Mouse (Mus musculus): ENCODE data around the gene Stk32b.

The Stk32b gene

GRCm38 (mm10) chr5:37664962-37665361 lies 52.0 kb downstream of the Stk32b start:
- DNase-seq (ENCODE audit: extremely low spot score): no peak

GRCm38 (mm10) chr5:37659177-37659576 lies 57.8 kb downstream of the Stk32b start:
- DNase-seq (ENCODE audit: extremely low spot score): no peak

- DNase-seq (ENCODE audit: extremely low spot score): no peak
These were observed 59.2 kb downstream of the Stk32b start for GRCm38 (mm10) chr5:37657741-37658140.

GRCm38 (mm10) chr5:37655208-37655607 lies 61.8 kb downstream of the Stk32b start:
- no peak for DNase-seq (ENCODE audit: extremely low spot score)

- no peak for DNase-seq (ENCODE audit: extremely low spot score)
These were observed 66.2 kb downstream of the Stk32b start for GRCm38 (mm10) chr5:37650681-37651211.

GRCm38 (mm10) chr5:37650089-37650601 lies 66.8 kb downstream of the Stk32b start:
- no peak for DNase-seq (ENCODE audit: extremely low spot score)

- no peak for DNase-seq (ENCODE audit: extremely low spot score)
These were observed 72.9 kb downstream of the Stk32b start for GRCm38 (mm10) chr5:37644082-37644481.

- no peak for DNase-seq (ENCODE audit: extremely low spot score)
These were observed 74.5 kb downstream of the Stk32b start for GRCm38 (mm10) chr5:37642486-37642885.

- DNase-seq (ENCODE audit: extremely low spot score): no peak
These were observed 82.2 kb downstream of the Stk32b start for GRCm38 (mm10) chr5:37634791-37635190.

- no peak for DNase-seq (ENCODE audit: extremely low spot score)
These were observed 89.4 kb downstream of the Stk32b start for GRCm38 (mm10) chr5:37627437-37628163.

GRCm38 (mm10) chr5:37611874-37612273 lies 105.1 kb downstream of the Stk32b start:
- no peak for DNase-seq (ENCODE audit: extremely low spot score)

- DNase-seq (ENCODE audit: extremely low spot score): no peak
These were observed 117.4 kb downstream of the Stk32b start for GRCm38 (mm10) chr5:37599566-37599965.

GRCm38 (mm10) chr5:37598271-37598670 lies 118.7 kb downstream of the Stk32b start:
- no peak for DNase-seq (ENCODE audit: extremely low spot score)

- no peak for DNase-seq (ENCODE audit: extremely low spot score)
These were observed 124.6 kb downstream of the Stk32b start for GRCm38 (mm10) chr5:37592411-37592810.

- no peak for DNase-seq (ENCODE audit: extremely low spot score)
These were observed 129.1 kb downstream of the Stk32b start for GRCm38 (mm10) chr5:37587861-37588260.

GRCm38 (mm10) chr5:37586071-37586470 lies 130.9 kb downstream of the Stk32b start:
- DNase-seq (ENCODE audit: extremely low spot score): no peak

- DNase-seq (ENCODE audit: extremely low spot score): no peak
These were observed 141.5 kb downstream of the Stk32b start for GRCm38 (mm10) chr5:37575427-37575826.

GRCm38 (mm10) chr5:37557274-37557815 lies 159.6 kb downstream of the Stk32b start:
- DNase-seq (ENCODE audit: extremely low spot score): peak; percentile 24

GRCm38 (mm10) chr5:37554231-37554630 lies 162.7 kb downstream of the Stk32b start:
- no peak for DNase-seq (ENCODE audit: extremely low spot score)

- no peak for DNase-seq (ENCODE audit: extremely low spot score)
These were observed 165.3 kb downstream of the Stk32b start for GRCm38 (mm10) chr5:37551649-37552048.

- DNase-seq (ENCODE audit: extremely low spot score): no peak
These were observed 181.2 kb downstream of the Stk32b start for GRCm38 (mm10) chr5:37535726-37536293.

GRCm38 (mm10) chr5:37535227-37535626 lies 181.7 kb downstream of the Stk32b start:
- no peak for DNase-seq (ENCODE audit: extremely low spot score)

- DNase-seq (ENCODE audit: extremely low spot score): no peak
These were observed 191.6 kb downstream of the Stk32b start for GRCm38 (mm10) chr5:37525363-37525762.

All from embryo, embryonic 9.5 days (tissue).